Mouse (Mus musculus) liver, embryonic 15.5 days (tissue): Measurements from ENCODE around the gene Slc44a5. TPM values are rescaled to one million over a fixed set of nuclear protein-coding genes. Genes with fewer than 3 reads are reported as not detected.

Experiments
- ATAC-seq: fragments of 200-750 bp; cut with Nextera tagmentation; 2 replicates; pipeline ENCODE4 v1.8.0; 2017; ENCODE audit warnings: moderate number of reproducible peaks, mild to moderate bottlenecking, moderate library complexity; ENCODE audit not compliant: insufficient read depth
- H3K27ac ChIP-seq: fragments of 300-500 bp; sonication (generic); replicated peaks from 2 replicates; pipeline ENCODE4 v1.5.1; 2015; ENCODE audit warnings: mild to moderate bottlenecking, inconsistent platforms
- H3K27me3 ChIP-seq: fragments of 300-500 bp; sonication (generic); 2 replicates; pipeline ENCODE4 v1.6.1; 2015; ENCODE audit warnings: mild to moderate bottlenecking, inconsistent platforms
- H3K36me3 ChIP-seq: fragments of 300-500 bp; sonication (generic); replicated peaks from 2 replicates; pipeline ENCODE4 v1.6.1; 2015; ENCODE audit warnings: moderate library complexity, mild to moderate bottlenecking, inconsistent platforms
- H3K4me1 ChIP-seq: fragments of 300-500 bp; sonication (generic); replicated peaks from 2 replicates; pipeline ENCODE4 v1.6.1; 2015; ENCODE audit warnings: inconsistent platforms
- H3K4me2 ChIP-seq: fragments of 300-500 bp; sonication (generic); 2 replicates; pipeline ENCODE4 v1.6.1; 2015; ENCODE audit warnings: moderate library complexity, mild to moderate bottlenecking, inconsistent platforms
- H3K4me3 ChIP-seq: fragments of 300-500 bp; sonication (generic); replicated peaks from 2 replicates; pipeline ENCODE4 v1.5.1; 2015; ENCODE audit warnings: mild to moderate bottlenecking, inconsistent platforms
- H3K9ac ChIP-seq: fragments of 300-500 bp; sonication (generic); 2 replicates; pipeline ENCODE4 v1.6.1; 2015; ENCODE audit warnings: moderate library complexity, mild to moderate bottlenecking, inconsistent platforms
- H3K9me3 ChIP-seq: fragments of 300-500 bp; sonication (generic); replicated peaks from 2 replicates; pipeline ENCODE4 v1.6.1; 2016; ENCODE audit warnings: inconsistent platforms
- whole genome bisulfite sequencing: fragments of 180-500 bp; shearing (Covaris S2); methylation state at CpG from one replicate; pipeline ENCODE4 v1.1.7; 2015; ENCODE audit warnings: mixed read lengths; ENCODE audit not compliant: insufficient replicate concordance; 5-methylcytosine and 5-hydroxymethylcytosine counted together
- polyA plus RNA-seq: library from polyadenylated mRNA; unstranded; fragments of >200 nt; fragmentation: Nextera tagmentation; extraction: Ambion mirVana; gene quantifications from 2 replicates; pipeline ENCODE4 v1.2.1, GENCODE M21; 2015

Slc44a5 gene
- polyA plus RNA-seq, 1 experiment from 2014 or later, result 0.29 TPM

GRCm38 (mm10) chr3:154172593-154172965 lies 199.3 kb downstream of the Slc44a5 start:
- no peak overlapping the region for H3K9ac ChIP-seq
- no peaks in the 10 kb centered on the region for H3K9me3 ChIP-seq
- no peaks in the 10 kb centered on the region for H3K4me1 ChIP-seq
- no peak overlapping the region for H3K27ac ChIP-seq
- 74% methylated on average over 5 of the region's 5 CpGs for WGBS
- ATAC-seq, result no peak
- no peak overlapping the region for H3K4me3 ChIP-seq
- H3K4me2 ChIP-seq, result no peak overlapping the region
- H3K36me3 ChIP-seq, result no peaks in the 10 kb centered on the region
- no peaks in the 10 kb centered on the region for H3K27me3 ChIP-seq

DNA sequence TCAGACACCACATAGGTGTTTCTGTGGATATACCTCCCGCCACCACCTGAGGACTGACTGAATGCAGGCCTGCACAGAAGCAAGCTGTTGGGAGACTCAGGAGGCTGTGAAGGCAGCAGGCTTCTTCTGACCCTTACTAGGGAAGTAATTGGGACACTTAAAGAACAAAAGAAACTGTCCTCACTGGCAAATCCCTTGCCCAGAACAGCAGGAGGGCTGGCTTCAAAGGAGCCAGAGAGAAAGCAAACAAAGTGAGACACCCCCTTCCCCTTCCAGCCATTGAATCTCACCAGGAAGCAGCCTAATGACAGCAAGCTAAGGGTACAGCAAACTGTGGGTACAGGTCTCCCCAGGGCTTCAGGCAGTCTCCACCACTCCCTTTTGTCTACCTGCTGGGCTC lies 200.3 kb downstream of the Slc44a5 start:
- Histone ChIP-seq H3K4me2 (no peak overlapping the region), H3K4me3 (no peak overlapping the region), H3K27ac (no peak overlapping the region), H3K9ac (no peak overlapping the region), H3K36me3 (no peaks in the 10 kb centered on the region), H3K4me1 (no peaks in the 10 kb centered on the region), H3K27me3 (no peaks in the 10 kb centered on the region), H3K9me3 (no peaks in the 10 kb centered on the region)
- ATAC-seq, result no peak
- WGBS, result 47% methylated on average over 1 of the region's 1 CpGs

GRCm38 (mm10) chr3:154174031-154174430 lies 200.8 kb downstream of the Slc44a5 start:
- 59% methylated on average over 9 of the region's 9 CpGs for WGBS
- Histone ChIP-seq H3K9me3 (no peaks in the 10 kb centered on the region), H3K36me3 (no peaks in the 10 kb centered on the region), H3K9ac (no peak overlapping the region), H3K27me3 (no peaks in the 10 kb centered on the region), H3K27ac (no peak overlapping the region), H3K4me3 (no peak overlapping the region), H3K4me2 (no peak overlapping the region), H3K4me1 (no peaks in the 10 kb centered on the region)
- no peak for ATAC-seq

GRCm38 (mm10) chr3:154174766-154175165 lies 201.5 kb downstream of the Slc44a5 start:
- no peak overlapping the region for H3K9ac ChIP-seq
- no peaks in the 10 kb centered on the region for H3K27me3 ChIP-seq
- H3K9me3 ChIP-seq, result no peaks in the 10 kb centered on the region
- WGBS, result 65% methylated on average over 7 of the region's 7 CpGs
- no peak overlapping the region for H3K27ac ChIP-seq
- H3K36me3 ChIP-seq, result no peaks in the 10 kb centered on the region
- no peak for ATAC-seq
- H3K4me3 ChIP-seq, result no peak overlapping the region
- no peaks in the 10 kb centered on the region for H3K4me1 ChIP-seq
- no peak overlapping the region for H3K4me2 ChIP-seq

GRCm38 (mm10) chr3:154177665-154178305 lies 204.5 kb downstream of the Slc44a5 start:
- no peak for ATAC-seq
- H3K9ac ChIP-seq, result no peak overlapping the region
- 23% methylated on average over 8 of the region's 8 CpGs for WGBS
- no peaks in the 10 kb centered on the region for H3K9me3 ChIP-seq
- H3K4me2 ChIP-seq, result no peak overlapping the region
- H3K4me1 ChIP-seq, result no peaks in the 10 kb centered on the region
- no peaks in the 10 kb centered on the region for H3K36me3 ChIP-seq
- no peak overlapping the region for H3K27ac ChIP-seq
- no peak overlapping the region for H3K4me3 ChIP-seq
- H3K27me3 ChIP-seq, result no peaks in the 10 kb centered on the region

DNA sequence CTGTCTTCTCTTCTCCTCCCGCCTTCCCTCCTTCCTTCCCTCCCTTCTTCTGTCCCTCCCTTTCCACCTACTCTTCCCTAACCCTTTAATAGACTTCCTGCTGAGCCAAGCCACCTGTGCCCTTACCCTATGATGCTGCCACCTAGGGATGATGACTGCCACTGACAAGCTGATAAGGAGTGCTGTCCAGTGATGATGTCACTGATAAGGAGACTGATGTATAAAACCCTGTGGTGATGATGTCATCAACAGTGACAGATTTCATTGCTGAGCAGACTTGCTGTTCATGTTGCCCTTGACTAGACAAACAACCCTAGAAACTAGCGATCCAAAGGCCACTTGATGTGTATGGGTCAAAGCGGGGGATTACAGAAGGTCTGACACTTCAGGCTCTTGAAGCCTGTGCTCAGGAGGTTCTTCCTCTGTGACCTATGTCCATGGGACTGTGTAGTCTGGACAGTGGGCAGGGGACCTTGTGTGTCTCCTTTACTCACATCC lies 206.2 kb downstream of the Slc44a5 start:
- H3K9ac ChIP-seq, result no peak overlapping the region
- no peak overlapping the region for H3K4me3 ChIP-seq
- H3K9me3 ChIP-seq, result no peaks in the 10 kb centered on the region
- WGBS, result 75% methylated on average over 2 of the region's 3 CpGs
- no peaks in the 10 kb centered on the region for H3K4me1 ChIP-seq
- H3K36me3 ChIP-seq, result no peaks in the 10 kb centered on the region
- no peak overlapping the region for H3K27ac ChIP-seq
- H3K4me2 ChIP-seq, result no peak overlapping the region
- no peak for ATAC-seq
- no peaks in the 10 kb centered on the region for H3K27me3 ChIP-seq

GRCm38 (mm10) chr3:154182987-154183386 lies 209.8 kb downstream of the Slc44a5 start:
- no peaks in the 10 kb centered on the region for H3K36me3 ChIP-seq
- 13% methylated on average over 7 of the region's 7 CpGs for WGBS
- no peaks in the 10 kb centered on the region for H3K4me1 ChIP-seq
- no peaks in the 10 kb centered on the region for H3K9me3 ChIP-seq
- H3K4me2 ChIP-seq, result no peak overlapping the region
- no peak overlapping the region for H3K9ac ChIP-seq
- no peak for ATAC-seq
- no peak overlapping the region for H3K4me3 ChIP-seq
- no peak overlapping the region for H3K27ac ChIP-seq
- H3K27me3 ChIP-seq, result 0 out of 2 replicates have a peak, but pooled peaks cover 2% of the 10 kb centered on the region

DNA sequence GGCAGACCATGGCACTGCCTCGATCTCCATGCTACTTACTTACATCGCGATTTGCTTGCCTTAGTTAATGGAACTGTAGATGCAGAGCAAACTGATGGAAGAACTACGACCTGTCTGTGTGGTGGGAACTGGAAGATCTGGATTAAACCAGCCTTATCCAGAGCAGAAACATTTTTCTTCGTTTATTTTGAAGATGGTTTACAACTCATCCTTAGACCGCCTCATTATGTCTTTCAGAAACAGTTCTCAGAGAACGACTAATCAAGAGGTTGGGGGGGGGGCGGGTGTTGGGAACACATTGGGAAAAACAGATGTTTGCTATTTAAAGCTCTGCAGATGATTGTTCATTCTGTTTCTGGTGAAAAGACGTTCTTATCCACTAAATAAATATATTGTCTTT lies 210.7 kb downstream of the Slc44a5 start:
- ATAC-seq, result no peak
- H3K9me3 ChIP-seq, result no peaks in the 10 kb centered on the region
- no peak overlapping the region for H3K27ac ChIP-seq
- H3K27me3 ChIP-seq, result 0 out of 2 replicates have a peak, but pooled peaks cover 2% of the 10 kb centered on the region
- H3K4me2 ChIP-seq, result no peak overlapping the region
- no peak overlapping the region for H3K4me3 ChIP-seq
- WGBS, result 64% methylated on average over 9 of the region's 9 CpGs
- no peaks in the 10 kb centered on the region for H3K36me3 ChIP-seq
- no peak overlapping the region for H3K9ac ChIP-seq
- no peaks in the 10 kb centered on the region for H3K4me1 ChIP-seq

DNA sequence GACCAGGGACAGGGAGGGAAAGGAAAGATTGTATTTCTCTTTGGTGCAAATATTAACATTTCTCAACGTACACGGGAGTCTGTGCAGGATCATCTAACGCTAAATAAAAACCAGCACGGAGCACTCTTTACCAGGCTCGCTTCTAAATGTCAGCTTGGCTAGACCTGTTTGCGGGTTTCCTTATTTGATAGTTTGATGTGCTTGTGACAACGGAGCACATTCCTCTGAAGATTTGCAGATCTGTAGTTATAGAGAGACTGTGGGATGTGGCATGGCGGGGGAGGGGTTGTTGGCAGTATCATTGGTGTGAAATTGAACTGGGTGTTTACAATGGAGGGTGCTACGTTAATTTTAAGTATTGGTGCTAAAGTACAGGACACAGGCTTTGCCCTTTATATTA lies 215.4 kb downstream of the Slc44a5 start:
- 0 out of 2 replicates have a peak, but pooled peaks cover 2% of the 10 kb centered on the region for H3K27me3 ChIP-seq
- H3K9me3 ChIP-seq, result no peaks in the 10 kb centered on the region
- H3K4me1 ChIP-seq, result peaks cover 20% of the 10 kb centered on the region
- no peak overlapping the region for H3K4me3 ChIP-seq
- H3K4me2 ChIP-seq, result no peak overlapping the region
- ATAC-seq, result no peak
- whole genome bisulfite sequencing, result 62% methylated on average over 9 of the region's 9 CpGs
- H3K36me3 ChIP-seq, result no peaks in the 10 kb centered on the region
- no peak overlapping the region for H3K27ac ChIP-seq
- no peak overlapping the region for H3K9ac ChIP-seq

GRCm38 (mm10) chr3:154192328-154193030 lies 219.2 kb downstream of the Slc44a5 start:
- peak; percentile 72 for ATAC-seq
- H3K4me1 ChIP-seq, result peaks cover 39% of the 10 kb centered on the region
- H3K9ac ChIP-seq, result peak overlapping the region; percentile 38; the same call in 1 of the 2 replicates
- H3K27me3 ChIP-seq, result no peaks in the 10 kb centered on the region
- WGBS, result 16% methylated on average over 14 of the region's 14 CpGs
- peak overlapping the region; percentile 86 for H3K27ac ChIP-seq
- H3K9me3 ChIP-seq, result no peaks in the 10 kb centered on the region
- H3K4me2 ChIP-seq, result peak overlapping the region; percentile 63
- H3K36me3 ChIP-seq, result no peaks in the 10 kb centered on the region
- peak overlapping the region; percentile 31 for H3K4me3 ChIP-seq

GRCm38 (mm10) chr3:154193189-154193840 lies 220.1 kb downstream of the Slc44a5 start:
- peak overlapping the region; percentile 31 for H3K4me3 ChIP-seq
- H3K4me2 ChIP-seq, result peak overlapping the region; percentile 63
- ATAC-seq, result peak; percentile 88
- H3K4me1 ChIP-seq, result peaks cover 39% of the 10 kb centered on the region
- H3K36me3 ChIP-seq, result no peaks in the 10 kb centered on the region
- H3K9me3 ChIP-seq, result no peaks in the 10 kb centered on the region
- H3K9ac ChIP-seq, result peak overlapping the region; percentile 38
- WGBS, result 31% methylated on average over 10 of the region's 10 CpGs
- H3K27ac ChIP-seq, result peak overlapping the region; percentile 86
- no peaks in the 10 kb centered on the region for H3K27me3 ChIP-seq
